Mouse (Mus musculus) gastrocnemius, adult 8-10 months (tissue): ENCODE measurements around the gene Cpxm2. TPM values are rescaled to one million over a fixed set of nuclear protein-coding genes. Genes with fewer than 3 reads are reported as not detected.
A peak's percentile ranks its signal among the peaks of the same experiment; 100 is the strongest.

Source experiments
- DNase-seq, 2 experiments: peaks; one replicate each; pipeline ENCODE4 v3.0.0; 2022; ENCODE audit warnings: low spot score in 2 of 2
- total RNA-seq, 4 experiments: library from RNA; stranded (reverse); gene quantifications; 2 replicates each; pipeline ENCODE4 v1.2.4; 2022

Gene Cpxm2
- total RNA-seq, 4 experiments from 2014 or later, result 5.2 to 8.1 (median 5.8) TPM

DNA sequence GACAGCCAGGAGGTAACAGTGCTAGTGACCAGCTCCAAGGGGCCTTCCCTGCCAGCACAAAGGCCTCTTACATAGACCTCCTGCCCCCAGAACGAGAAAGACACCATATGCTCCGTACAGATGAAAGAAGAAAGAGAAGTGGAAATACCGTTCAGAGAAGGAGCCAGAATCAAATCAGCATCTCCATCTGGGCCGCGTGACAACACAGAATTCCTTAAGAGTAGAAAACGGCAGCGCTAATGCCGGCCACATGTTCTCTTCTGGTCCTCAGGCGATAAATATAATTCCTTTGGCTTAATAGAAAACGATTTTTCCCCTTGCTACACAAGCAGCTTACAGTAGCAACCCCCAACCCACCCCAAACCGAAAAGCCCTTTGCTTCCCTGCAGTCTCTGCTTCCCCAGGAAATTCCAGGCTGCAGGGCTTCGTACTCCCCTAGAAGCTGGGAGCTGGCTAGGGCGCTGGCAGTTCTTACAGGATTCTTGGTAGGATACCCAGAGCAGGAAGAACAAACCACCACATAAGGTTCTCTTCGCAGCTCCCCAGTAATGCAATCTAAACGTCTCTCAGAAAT is 9.2 kb downstream of the Cpxm2 start:
- DNase-seq, result no peak

DNA sequence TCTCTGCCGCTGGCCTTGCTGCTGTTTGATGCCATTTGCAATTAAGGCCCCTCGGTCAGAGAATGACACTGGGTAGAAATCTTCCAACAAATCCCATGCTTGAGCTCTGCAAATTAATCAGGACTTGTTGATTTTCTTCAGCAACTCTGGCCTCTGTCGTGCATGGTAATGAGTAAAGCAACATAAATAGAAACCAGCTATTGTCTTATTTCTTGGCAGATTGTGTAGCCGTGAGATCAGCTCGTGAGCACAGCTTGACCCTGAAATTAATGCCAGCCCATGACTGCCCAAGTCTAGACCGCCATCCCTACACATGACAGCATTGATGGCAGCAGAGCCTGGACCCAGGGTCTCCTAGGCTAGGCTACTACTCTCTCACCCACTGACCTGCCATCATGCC is 25.9 kb downstream of the Cpxm2 start:
- DNase-seq, result no peak

DNA sequence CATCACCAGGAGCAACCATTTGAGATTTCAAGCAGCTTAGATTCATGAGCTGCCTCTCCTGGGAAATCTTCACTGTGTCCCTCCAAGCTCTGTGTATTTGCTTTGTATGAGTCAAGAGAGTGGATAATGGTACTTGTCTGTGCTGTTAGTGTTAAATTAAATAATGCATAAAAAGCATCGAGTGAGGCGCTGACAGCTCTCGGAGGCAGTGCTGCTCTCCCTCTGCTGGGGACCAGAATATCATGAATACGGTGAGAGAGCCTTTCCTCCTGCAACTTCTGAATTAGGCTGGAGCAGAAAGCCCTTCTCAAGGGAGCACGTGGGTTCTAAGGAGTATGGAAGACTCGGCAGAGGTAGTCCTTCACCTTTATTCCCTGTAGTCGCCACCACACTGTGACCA is 29.6 kb downstream of the Cpxm2 start:
- no peak for DNase-seq

DNA sequence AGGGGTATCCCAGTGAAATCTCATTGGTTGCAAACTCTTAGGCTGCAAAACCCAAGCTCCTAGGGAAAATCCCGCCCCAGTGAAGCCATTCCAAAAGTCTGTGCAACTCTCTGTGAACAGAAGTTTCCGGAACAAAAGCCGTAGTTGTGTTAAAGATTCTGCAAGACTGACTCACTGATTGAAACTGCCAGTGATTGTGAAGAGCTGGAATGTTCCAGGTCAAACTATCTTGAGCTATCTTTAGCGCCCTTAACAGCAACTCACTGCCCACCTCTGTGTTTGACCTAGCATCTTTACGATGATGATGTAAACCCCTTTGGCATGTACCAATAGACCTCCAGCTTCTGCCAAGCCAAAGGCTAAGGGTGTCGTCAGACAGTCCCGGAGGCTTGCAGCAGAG is 31.3 kb downstream of the Cpxm2 start:
- DNase-seq, result no peak

DNA sequence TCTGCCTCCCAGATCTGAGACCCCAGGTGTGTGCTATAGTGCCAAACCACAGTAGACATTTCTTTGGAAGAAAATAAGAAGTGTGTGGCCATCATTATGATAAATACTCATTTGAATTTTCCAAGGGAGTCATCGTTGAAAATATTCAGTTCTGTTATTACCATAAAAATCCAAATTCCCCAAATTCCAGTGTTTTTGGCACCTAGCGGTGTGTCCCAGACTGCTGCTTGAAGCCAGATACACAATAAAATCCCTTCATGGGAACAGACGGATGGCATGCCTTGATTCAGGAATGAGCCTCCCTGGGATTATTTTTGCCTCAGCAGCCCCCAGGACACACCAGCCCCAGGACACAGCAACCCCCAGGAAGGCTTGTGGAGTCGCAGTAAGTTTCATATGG is 34.7 kb downstream of the Cpxm2 start:
- no peak for DNase-seq

- DNase-seq, result no peak
Measured at GRCm38 (mm10) chr7:132111770-132112169, 42.8 kb downstream of the Cpxm2 start.

DNA sequence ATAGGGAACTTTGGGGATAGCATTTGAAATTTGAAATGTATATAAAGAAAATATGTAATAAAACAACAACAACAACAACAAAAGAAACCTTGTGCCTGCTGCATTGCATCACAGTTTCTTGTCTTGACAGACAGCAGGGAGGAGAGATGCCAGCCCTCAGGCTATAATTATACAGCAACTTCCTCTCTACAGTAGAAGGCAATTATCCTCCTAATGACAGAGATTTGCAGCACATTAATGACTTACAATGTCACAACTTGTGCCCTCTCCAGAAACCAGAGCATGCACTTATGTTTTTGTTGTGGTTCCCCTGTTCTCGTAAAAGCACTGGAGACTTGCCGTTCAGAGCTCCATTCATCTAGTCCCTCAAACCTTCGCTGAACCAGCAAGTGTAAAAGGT is 44.2 kb downstream of the Cpxm2 start:
- no peak for DNase-seq

- no peak for DNase-seq
Measured at GRCm38 (mm10) chr7:132106891-132107290, 47.6 kb downstream of the Cpxm2 start.

GRCm38 (mm10) chr7:132105326-132105725 is 49.2 kb downstream of the Cpxm2 start:
- DNase-seq, result no peak

- DNase-seq, result no peak
Measured at GRCm38 (mm10) chr7:132098441-132098840, 56.1 kb downstream of the Cpxm2 start.

DNA sequence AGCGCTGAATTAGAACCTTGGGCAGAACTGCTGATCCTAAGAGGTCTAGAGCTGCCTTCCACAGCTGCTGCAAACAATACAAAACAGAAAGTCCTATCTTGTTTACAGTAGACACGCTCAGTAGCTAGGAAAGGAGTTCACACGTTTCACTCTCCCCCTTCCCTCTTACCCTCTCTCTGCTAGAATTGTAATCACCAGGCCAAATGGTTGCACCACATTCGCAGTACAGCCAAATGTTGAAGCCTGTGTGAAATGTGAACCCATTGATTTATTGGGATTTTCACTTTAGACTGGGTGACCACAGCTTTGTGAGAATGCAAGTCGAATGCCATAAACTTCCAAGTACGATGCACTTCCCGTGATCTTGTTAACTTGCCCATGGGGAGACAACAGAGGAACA is 59.9 kb downstream of the Cpxm2 start:
- DNase-seq, result no peak

- no peak for DNase-seq
Measured at GRCm38 (mm10) chr7:132091551-132091950, 63.0 kb downstream of the Cpxm2 start.

DNA sequence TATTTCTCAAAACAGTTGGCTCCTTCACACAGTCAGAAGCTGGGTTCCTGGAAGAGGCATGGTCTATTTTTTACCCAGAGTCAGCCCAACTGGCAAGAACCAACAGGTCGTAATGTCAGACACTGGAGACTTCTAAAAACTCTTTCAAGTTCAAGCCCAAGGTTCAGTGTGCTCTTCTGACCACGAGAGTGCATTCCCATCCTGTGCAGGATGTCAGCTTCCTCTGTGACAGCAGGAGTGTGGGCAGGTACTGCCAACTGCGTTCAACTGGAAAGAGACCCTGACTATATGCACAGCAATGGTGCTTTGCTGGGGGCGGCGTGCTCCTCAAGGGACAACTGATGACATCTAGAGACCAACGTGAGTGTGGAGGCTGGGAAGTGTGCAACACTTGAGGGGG is 65.9 kb downstream of the Cpxm2 start:
- peak; percentile 22 to 27 for DNase-seq

DNA sequence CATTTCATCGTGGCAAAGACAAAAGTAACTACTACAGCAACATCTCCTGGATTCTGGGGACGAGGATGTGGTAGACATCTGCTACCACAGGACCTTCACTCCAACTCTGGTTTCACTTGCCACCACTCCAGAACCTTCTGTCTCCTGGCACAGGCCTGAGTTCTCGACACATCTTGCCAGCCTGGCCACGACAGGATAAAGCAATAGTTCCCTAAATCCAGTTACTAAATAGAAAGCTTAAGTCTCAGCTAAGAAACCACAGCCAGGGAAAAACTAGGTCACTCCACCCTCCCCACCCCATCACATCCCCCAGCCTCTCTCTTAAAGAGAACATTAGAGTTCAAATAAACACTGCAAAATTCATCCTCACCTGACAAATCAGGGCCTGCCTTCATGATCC is 66.4 kb downstream of the Cpxm2 start:
- DNase-seq, result peak; percentile 51 to 55

DNA sequence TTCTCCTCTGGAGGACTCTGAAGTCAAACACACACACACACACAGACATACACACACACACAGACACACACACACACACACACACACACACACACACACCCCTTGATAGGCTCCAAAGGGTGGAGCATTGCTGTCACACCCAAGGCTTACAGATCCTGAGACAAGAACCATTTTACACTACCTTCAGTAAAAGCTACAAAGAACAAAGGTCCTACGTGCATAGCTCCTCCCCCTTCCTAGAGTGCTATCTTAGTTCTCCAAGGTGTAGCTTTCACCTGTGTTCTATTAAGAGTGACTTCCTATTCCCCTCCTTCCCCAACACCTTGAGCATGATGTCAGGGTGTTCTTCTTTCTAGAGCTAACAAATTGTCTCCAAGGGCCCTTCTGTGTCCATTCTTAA is 78.7 kb downstream of the Cpxm2 start:
- DNase-seq, result no peak

- DNase-seq, result no peak
Measured at GRCm38 (mm10) chr7:132074503-132074902, 80.0 kb downstream of the Cpxm2 start.

DNA sequence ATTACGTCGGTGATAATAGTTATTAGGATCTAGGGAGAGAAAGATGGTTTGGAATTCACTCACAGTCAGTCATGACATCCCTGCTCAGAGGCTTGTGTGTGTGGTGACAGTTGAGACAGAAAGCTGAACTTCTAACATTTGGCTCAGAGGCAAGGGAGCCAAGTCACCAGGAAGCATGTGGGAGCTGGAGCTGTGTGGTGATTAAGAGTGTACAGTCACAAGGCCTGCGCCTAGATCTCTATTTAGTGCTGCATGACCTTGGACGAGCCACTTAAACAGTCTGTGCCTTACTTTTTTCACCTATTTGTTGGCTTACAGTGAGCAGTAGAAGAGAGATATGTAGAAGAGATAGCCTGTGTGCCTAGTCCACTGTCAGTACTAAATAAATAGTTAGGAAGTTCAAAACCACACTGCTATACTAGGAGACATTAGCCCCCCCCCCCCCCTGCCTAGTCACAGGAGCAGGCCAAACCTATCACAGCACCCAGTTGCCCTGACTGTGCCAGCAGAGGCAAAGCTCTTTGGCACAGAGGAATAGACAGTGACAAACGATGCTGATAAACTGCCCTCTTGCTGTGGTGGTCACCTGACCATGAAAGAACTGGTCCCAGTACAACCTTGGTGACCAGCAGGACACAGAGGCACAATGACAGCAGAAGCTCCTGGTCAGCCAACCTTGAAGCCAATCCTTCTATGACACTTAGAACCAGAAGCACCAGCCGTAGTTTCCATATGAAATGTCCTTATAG is 83.5 kb downstream of the Cpxm2 start:
- DNase-seq, result no peak

GRCm38 (mm10) chr7:132067951-132068350 is 86.6 kb downstream of the Cpxm2 start:
- DNase-seq, result no peak

DNA sequence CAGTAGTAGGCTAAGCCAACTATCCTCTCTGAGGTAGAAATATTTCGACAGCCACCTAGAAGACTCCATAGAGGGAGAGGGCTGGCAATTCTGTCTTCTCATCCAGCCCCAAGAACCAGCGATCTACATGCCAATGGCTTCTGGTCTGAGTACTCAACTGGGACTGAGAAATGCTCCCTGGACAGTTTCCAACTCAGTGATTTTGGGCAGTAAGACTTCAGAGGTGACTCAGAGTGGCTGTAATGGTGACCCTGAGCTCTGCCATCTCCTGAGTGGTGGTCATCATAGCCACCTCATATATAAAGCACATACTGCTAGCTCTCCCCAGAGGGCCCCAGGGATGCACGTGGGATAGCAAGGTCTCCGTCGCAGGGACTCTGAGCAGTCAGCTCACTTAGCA is 87.0 kb downstream of the Cpxm2 start:
- DNase-seq, result no peak

DNA sequence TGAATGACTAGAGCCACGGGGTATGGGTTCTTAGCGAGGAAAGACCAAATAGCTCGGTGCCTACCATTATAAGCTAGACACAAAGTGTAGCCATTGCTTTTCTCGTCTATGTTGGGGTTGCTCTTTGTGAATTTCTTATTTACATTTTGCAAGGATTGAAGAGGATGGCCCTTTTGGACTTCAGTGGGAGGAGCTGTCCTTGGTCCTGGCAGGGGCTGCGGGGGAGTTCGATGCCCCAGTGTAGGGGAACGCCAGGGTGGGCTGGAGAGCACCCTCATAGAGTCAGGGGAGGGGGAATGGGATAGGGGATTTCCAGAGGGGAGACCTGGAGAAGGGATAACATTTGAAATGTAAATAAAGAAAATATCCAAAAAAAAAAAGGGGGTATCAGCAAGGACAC is 94.4 kb downstream of the Cpxm2 start:
- DNase-seq, result no peak

DNA sequence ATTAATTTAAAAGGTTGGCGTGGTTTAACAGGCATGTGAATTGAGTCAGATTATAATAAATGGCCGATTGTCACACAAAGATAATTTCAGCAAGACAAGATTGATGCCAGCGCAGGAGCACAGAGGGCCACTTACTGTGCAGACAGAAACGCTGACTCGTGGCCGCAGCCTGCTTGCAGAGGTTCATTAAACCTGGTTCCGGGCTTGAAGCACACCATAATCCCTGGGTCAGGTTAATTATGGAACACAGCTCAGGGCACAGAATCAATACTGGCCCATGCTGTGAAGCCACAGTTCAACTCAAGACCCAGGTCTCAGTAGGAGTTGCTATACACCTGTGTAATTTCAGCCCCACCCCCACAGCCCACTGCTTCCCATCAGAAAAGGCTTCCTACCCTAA is 98.0 kb downstream of the Cpxm2 start:
- no peak for DNase-seq

DNA sequence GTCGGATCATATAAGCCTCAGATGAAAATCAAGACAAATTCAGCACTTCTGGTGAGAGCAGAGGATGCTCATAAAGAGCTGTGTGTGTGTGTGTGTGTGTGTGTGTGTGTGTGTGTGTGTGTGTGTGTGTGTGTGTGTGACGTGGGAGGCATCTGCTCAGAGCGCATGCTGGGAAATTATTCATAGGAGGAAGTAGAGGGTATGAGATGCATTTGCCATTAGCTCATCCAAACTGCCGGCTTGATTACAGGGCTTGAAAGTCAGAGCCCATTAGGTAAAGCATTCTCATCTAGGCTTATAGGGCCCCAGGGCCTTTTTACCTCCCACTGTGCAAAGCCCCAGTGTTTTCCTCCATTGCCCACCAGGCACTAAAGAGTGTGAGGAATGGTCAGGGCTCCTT is 107.9 kb downstream of the Cpxm2 start:
- DNase-seq, result no peak

DNA sequence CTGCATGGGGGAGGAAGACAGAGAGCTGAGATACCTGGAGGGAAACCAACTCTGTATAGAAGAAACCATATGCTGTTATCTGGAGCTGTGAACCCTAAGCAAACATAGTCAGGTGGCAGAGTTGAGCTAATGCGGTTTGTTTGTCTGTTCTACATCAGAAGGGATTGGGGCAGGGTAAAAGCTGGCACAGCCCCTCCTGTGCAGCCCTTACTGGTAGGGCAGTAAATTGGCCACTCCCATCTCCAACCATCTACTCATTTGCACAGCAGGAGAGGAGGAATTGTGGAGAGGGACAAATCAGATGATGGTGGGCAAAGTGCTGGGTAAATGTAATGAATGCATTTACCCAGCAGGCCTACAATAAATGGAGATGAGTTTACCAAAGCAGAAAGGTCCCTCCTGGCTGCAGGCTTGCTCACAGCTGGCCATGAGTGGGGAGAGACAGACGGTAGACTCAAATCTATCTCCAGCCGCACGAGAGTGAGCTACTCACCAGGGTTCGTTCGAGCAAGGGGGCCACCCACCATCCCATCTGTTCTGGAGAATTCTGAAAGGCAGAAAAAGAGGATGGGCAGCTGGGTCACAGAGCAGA is 122.5 kb downstream of the Cpxm2 start:
- no peak for DNase-seq
